Mouse (Mus musculus): ENCODE results near the gene Sh3bgrl3.

DNA sequence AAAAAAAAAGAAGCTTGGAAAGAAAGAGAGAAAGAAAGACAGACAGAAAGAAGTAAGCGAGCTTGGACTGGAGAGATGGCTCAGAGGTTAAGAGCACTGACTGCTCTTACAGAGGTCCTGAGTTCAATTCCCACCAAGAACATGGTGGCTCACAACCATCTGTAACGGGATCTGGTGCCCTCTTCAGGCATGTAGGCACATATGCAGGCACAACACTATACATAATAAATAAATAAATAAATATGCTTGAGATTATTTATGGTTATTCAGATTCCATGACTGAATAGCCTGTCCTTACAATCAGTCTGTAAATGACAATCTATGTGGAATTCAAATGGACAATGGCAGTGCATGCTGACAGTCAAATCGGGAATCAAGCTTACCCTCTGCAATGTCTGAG lies 38.3 kb upstream of the Sh3bgrl3 start:
- TF ChIP-seq CTCF (IDR thresholded peaks at IDR 0.05; ENCODE audit: low read depth, low read length): no peak
- TF ChIP-seq GATA1 (IDR thresholded peaks at IDR 0.05; ENCODE audit: borderline replicate concordance, low read length): no peak
- no peak for TF ChIP-seq POLR2AphosphoS5 (IDR thresholded peaks at IDR 0.05; ENCODE audit: insufficient replicate concordance, low read depth, low read length)

All from G1E (cell line).